Mouse (Mus musculus) embryonic facial prominence, embryonic 11.5 days (tissue): ENCODE measurements at regions not wholly inside any gene's neighbourhood (a gene's known extent, or its start where the extent isn't known, plus 50 kb on each side); places are given as distances from the start of the nearest gene placed in this dataset.

Experiments used
- ATAC-seq: fragments of 200-750 bp; cut with Nextera tagmentation; replicated peaks from 2 replicates; pipeline ENCODE4 v1.8.0; 2017; ENCODE audit warnings: low read depth; ENCODE audit not compliant: insufficient number of reproducible peaks, low FRiP score, low TSS enrichment
- DNase-seq: peaks from one replicate; pipeline ENCODE4 v3.0.0-alpha.2; 2015; ENCODE audit warnings: low spot score
- H3K27ac ChIP-seq: fragments of 300-500 bp; sonication (generic); replicated peaks from 2 replicates; pipeline ENCODE4 v1.5.1; 2014; ENCODE audit warnings: mild to moderate bottlenecking, low read depth, low read length, control low read depth
- H3K27me3 ChIP-seq: fragments of 300-500 bp; sonication (generic); 2 replicates; pipeline ENCODE4 v1.6.1; 2014; ENCODE audit warnings: mild to moderate bottlenecking, low read length, moderate library complexity, mixed read lengths; ENCODE audit not compliant: control insufficient read depth, insufficient read depth
- H3K36me3 ChIP-seq: fragments of 300-500 bp; sonication (generic); replicated peaks from 2 replicates; pipeline ENCODE4 v1.6.1; 2014; ENCODE audit warnings: low read depth, mild to moderate bottlenecking, low read length, moderate library complexity, mixed read lengths; ENCODE audit not compliant: control insufficient read depth, insufficient read depth
- H3K4me1 ChIP-seq: fragments of 300-500 bp; sonication (generic); 2 replicates; pipeline ENCODE4 v1.6.1; 2014; ENCODE audit warnings: low read length, mixed read lengths; ENCODE audit not compliant: control insufficient read depth, insufficient read depth
- H3K4me2 ChIP-seq: fragments of 300-500 bp; sonication (generic); 2 replicates; pipeline ENCODE4 v1.6.1; 2014; ENCODE audit warnings: low read depth, mild to moderate bottlenecking, control low read depth, low read length, moderate library complexity
- H3K4me3 ChIP-seq: fragments of 300-500 bp; sonication (generic); 2 replicates; pipeline ENCODE4 v1.5.1; 2014; ENCODE audit warnings: low read depth, low read length, control low read depth
- H3K9ac ChIP-seq: fragments of 300-500 bp; sonication (generic); replicated peaks from 2 replicates; pipeline ENCODE4 v1.6.1; 2014; ENCODE audit warnings: mild to moderate bottlenecking, control low read depth, low read length
- H3K9me3 ChIP-seq: fragments of 300-500 bp; sonication (generic); replicated peaks from 2 replicates; pipeline ENCODE4 v1.6.1; 2016; ENCODE audit warnings: mild to moderate bottlenecking, low read length, inconsistent platforms, mixed read lengths; ENCODE audit not compliant: control insufficient read depth
- WGBS: fragments of 180-500 bp; shearing (Covaris S2); extraction: QIAGEN DNeasy Blood & Tissue Kit; methylation state at CpG from one replicate; pipeline ENCODE4 v1.1.7; 2014; 5-methylcytosine and 5-hydroxymethylcytosine counted together

DNA sequence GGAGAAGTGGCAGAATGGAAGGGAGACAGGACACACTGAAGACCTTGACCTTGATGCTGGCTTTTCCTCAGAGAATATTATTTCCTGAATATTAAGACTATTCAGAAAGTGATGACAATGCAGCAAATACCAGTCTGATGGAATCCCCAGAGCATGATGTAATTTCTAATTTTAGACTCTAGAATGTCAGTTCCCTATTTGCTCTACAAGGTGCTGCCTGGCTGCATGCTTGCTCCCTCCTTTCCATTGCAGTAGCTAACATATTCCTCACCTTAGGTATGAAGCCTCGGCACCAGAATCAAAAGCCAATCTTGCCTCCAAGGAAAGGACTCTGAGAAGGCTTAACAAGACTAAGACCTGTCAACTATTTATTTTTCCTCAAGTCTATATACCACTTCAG, 2254.5 kb upstream of the Lrrc6 start:
- no peak overlapping the region for H3K4me2 ChIP-seq
- no peaks in the 10 kb centered on the region for H3K27me3 ChIP-seq
- ATAC-seq (no peak), DNase-seq (no peak)
- H3K36me3 ChIP-seq: no peaks in the 10 kb centered on the region
- no peak overlapping the region for H3K9ac ChIP-seq
- no peak overlapping the region for H3K4me3 ChIP-seq
- no peaks in the 10 kb centered on the region for H3K4me1 ChIP-seq
- 87% methylated on average over 1 of the region's 1 CpGs for WGBS
- H3K9me3 ChIP-seq: no peaks in the 10 kb centered on the region
- no peak overlapping the region for H3K27ac ChIP-seq

DNA sequence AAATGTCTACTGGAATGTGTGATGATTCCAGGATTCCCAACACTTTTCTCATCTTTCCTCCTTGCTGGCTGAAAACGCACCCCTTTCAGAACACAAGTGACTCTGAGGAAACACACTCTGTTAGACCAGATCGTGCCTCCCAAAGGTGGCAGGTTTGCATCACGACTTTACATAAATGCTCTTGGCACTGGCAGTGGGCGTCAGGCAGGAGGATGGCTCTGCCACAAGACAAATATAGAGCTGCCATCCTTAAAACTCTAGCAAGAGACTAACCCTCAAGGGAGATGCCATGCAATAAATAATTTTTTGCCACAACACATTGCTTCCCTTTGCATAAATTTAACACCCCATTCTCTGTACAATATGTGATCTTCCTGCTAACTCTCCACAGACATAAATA, 2254.1 kb upstream of the Lrrc6 start:
- Histone ChIP-seq H3K27me3 (no peaks in the 10 kb centered on the region), H3K4me3 (no peak overlapping the region), H3K36me3 (no peaks in the 10 kb centered on the region), H3K9me3 (no peaks in the 10 kb centered on the region), H3K9ac (no peak overlapping the region), H3K4me2 (no peak overlapping the region), H3K27ac (no peak overlapping the region), H3K4me1 (no peaks in the 10 kb centered on the region)
- no peak for DNase-seq
- WGBS: 81% methylated on average over 4 of the region's 4 CpGs
- ATAC-seq: no peak

GRCm38 (mm10) chr15:68739344-68739743, 2238.6 kb upstream of the Lrrc6 start:
- H3K9ac ChIP-seq: no peak overlapping the region
- 88% methylated on average over 7 of the region's 7 CpGs for WGBS
- H3K27ac ChIP-seq: no peak overlapping the region
- no peaks in the 10 kb centered on the region for H3K36me3 ChIP-seq
- DNase-seq: no peak
- no peak for ATAC-seq
- no peaks in the 10 kb centered on the region for H3K4me1 ChIP-seq
- no peaks in the 10 kb centered on the region for H3K9me3 ChIP-seq
- no peak overlapping the region for H3K4me2 ChIP-seq
- H3K27me3 ChIP-seq: no peaks in the 10 kb centered on the region
- H3K4me3 ChIP-seq: no peak overlapping the region

DNA sequence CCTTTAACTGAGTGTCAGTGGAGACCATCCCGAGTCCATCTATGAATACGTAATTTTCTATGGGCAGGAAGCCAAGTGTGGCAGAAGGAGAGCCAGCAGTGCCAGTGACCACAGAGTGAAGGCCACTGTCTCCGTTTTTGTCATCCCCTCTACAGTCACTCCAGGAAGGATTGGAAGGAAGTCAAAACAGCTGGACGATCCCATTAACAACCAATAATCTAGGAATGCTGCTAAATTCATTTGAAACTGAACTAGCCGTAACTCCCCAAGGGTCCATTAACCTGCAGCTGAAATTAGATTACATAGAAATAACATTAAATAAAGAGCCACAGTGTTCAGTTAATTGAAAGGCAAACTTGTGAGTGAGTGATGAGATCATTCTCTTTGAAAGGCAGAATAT, 2220.5 kb upstream of the Lrrc6 start:
- ATAC-seq (no peak), DNase-seq (no peak)
- Histone ChIP-seq H3K4me3 (no peak overlapping the region), H3K27ac (no peak overlapping the region), H3K27me3 (no peaks in the 10 kb centered on the region), H3K9ac (no peak overlapping the region), H3K36me3 (no peaks in the 10 kb centered on the region), H3K4me1 (no peaks in the 10 kb centered on the region), H3K4me2 (no peak overlapping the region), H3K9me3 (no peaks in the 10 kb centered on the region)
- WGBS: 67% methylated on average over 5 of the region's 5 CpGs

DNA sequence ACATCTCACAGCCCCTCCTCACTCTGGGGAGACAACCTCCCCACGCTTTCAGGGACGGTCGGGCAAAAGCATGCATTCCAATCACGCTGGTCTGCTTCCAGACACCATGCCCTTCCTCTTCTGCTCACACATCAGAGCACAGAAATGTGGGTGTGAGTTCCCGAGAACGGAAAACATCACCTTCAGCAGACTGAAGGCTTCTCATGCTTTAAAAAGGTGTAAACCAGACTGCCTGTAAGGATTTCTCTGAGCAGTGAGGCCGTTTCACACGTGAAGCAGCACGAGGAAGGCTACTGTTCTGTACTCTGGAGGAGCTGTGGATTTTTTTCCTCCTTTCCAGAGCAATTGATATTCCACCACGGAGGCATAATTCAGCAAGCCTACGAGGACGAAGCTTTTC, 2218.8 kb upstream of the Lrrc6 start:
- no peak overlapping the region for H3K27ac ChIP-seq
- ATAC-seq (no peak), DNase-seq (no peak)
- no peak overlapping the region for H3K9ac ChIP-seq
- H3K9me3 ChIP-seq: no peaks in the 10 kb centered on the region
- no peak overlapping the region for H3K4me2 ChIP-seq
- H3K36me3 ChIP-seq: no peaks in the 10 kb centered on the region
- H3K27me3 ChIP-seq: no peaks in the 10 kb centered on the region
- 78% methylated on average over 12 of the region's 12 CpGs for whole genome bisulfite sequencing
- H3K4me1 ChIP-seq: no peaks in the 10 kb centered on the region
- H3K4me3 ChIP-seq: no peak overlapping the region

DNA sequence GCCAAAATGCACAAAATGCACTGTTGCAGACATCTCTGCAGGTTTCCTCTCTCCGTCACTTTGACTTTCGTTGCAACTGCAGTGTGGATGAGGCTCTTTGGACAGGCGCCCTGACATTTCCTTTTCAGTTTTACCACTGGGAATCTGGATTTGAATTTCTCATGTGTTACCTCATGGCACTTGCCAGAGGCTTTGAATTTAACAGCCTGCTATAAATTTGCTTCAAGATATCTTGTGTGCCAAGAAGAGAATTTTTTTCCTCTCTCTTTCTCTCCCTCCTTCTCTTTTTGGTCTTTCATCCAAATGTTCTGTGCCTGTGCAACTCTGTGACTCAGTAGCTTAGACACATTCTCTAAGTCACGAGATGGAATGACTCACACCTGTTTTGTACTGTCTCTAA, 2213.6 kb upstream of the Lrrc6 start:
- no peak overlapping the region for H3K4me2 ChIP-seq
- ATAC-seq (no peak), DNase-seq (no peak)
- H3K4me3 ChIP-seq: no peak overlapping the region
- no peaks in the 10 kb centered on the region for H3K4me1 ChIP-seq
- H3K27me3 ChIP-seq: no peaks in the 10 kb centered on the region
- H3K9me3 ChIP-seq: no peaks in the 10 kb centered on the region
- 88% methylated on average over 4 of the region's 4 CpGs for WGBS
- H3K36me3 ChIP-seq: no peaks in the 10 kb centered on the region
- no peak overlapping the region for H3K27ac ChIP-seq
- H3K9ac ChIP-seq: no peak overlapping the region

DNA sequence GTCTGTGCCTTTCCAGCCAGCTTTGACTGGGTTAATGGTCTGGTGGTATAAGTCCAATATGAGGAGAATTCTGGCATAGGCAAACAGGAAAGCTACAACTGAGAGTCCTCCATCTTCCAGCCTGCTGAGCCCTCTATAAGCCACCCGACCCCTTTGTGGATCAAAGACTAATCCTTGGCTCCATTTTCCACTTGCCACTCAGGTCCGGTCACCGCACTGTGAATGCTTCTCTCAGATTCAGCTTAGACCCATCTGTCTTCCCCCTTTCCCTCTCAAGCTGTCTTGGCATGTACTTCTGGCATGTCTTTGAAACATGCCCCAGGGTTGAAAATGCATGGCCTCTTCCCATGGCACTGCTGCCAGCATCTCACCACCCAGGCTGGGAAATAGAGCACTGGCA, 2206.6 kb upstream of the Lrrc6 start:
- no peak for DNase-seq
- Histone ChIP-seq H3K9ac (no peak overlapping the region), H3K27ac (no peak overlapping the region), H3K4me3 (no peak overlapping the region), H3K27me3 (no peaks in the 10 kb centered on the region), H3K4me1 (no peaks in the 10 kb centered on the region), H3K4me2 (no peak overlapping the region), H3K36me3 (no peaks in the 10 kb centered on the region), H3K9me3 (no peaks in the 10 kb centered on the region)
- WGBS: 88% methylated on average over 3 of the region's 3 CpGs
- ATAC-seq: no peak

DNA sequence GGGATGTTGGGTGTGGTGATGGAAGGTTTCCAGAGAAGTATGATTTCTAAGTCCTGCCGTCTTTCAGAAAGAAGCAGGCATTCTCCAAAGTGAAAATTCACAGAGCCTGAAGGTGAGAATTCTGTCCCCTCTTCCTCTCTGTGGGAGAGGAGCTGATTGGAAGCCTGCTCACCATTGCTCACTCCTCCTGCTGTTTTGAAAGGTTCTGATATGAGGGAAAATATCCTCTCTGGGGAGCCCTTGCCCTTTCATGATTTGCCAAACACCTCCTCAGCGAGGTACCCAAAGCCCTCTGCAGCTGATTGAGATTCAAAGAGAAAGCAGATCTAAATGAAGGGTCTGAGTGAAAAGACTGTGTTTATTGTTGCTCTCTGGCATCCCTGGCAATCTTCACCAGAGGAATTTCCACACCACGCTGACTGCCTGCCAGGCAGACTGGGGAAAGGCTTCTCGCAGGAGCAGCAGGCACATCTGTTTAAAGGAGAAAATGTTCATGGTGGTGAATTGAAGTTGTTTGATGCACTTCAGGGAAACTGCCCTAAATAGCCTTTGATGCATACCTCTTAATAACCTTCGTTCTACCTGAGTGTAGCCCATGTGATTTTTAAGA, 2194.4 kb upstream of the Lrrc6 start:
- no peak overlapping the region for H3K4me2 ChIP-seq
- WGBS: 44% methylated on average over 5 of the region's 5 CpGs
- no peak overlapping the region for H3K27ac ChIP-seq
- H3K9me3 ChIP-seq: no peaks in the 10 kb centered on the region
- H3K9ac ChIP-seq: no peak overlapping the region
- ATAC-seq (no peak), DNase-seq (no peak)
- no peaks in the 10 kb centered on the region for H3K36me3 ChIP-seq
- no peaks in the 10 kb centered on the region for H3K4me1 ChIP-seq
- H3K4me3 ChIP-seq: no peak overlapping the region
- H3K27me3 ChIP-seq: no peaks in the 10 kb centered on the region
